In the genomic region with DNA sequence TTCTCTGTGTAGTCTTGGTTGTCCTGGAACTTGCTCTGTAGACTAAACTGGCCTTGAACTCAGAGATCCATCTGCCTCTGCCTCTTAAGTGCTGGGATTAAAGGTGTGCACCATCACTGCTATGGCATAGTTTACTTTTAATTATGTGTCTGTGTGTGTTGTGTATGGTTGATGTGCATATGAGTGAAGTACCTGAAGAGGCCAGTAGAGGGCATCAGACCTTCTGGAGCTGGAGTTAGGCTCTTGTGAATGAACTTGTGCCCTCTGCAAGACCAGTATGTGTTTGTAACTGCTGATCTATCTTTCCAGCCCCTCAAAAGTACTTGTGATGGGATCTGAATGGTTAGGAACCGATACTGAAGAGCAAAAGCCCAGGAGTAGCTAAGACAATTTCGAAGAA, we compare ENCODE assay signal across 1 mouse cellular context.
TF ChIP-seq lines count a peak whose summit lies in the region.

No protein-coding gene starts in this region.

TF ChIP-seq in MEL, 35 proteins besides CTCF, POLR2A, EP300 and RAD21:
- TF ChIP-seq MYB (IDR thresholded peaks at IDR 0.05; ENCODE audit: low read depth, low read length) (no peak), MAX (IDR thresholded peaks at IDR 0.05; ENCODE audit: low read length) (no peak), TCF12 (IDR thresholded peaks at IDR 0.05; ENCODE audit: low read depth, low read length) (no peak), SMC3 (IDR thresholded peaks at IDR 0.05; ENCODE audit: low read depth, low read length) (peak; percentile 29), ETS1 (IDR thresholded peaks at IDR 0.05; ENCODE audit: low read depth, low read length) (no peak)
